Mouse (Mus musculus): Measurements from ENCODE around the gene Mmd. TPM values are rescaled to one million over a fixed set of nuclear protein-coding genes. Genes with fewer than 3 reads are reported as not detected.

Mmd gene
- polyA plus RNA-seq (2014; fragmentation: Nextera tagmentation; extraction: Ambion mirVana) = 26.5 and 27.1 TPM in 2 replicates

DNA sequence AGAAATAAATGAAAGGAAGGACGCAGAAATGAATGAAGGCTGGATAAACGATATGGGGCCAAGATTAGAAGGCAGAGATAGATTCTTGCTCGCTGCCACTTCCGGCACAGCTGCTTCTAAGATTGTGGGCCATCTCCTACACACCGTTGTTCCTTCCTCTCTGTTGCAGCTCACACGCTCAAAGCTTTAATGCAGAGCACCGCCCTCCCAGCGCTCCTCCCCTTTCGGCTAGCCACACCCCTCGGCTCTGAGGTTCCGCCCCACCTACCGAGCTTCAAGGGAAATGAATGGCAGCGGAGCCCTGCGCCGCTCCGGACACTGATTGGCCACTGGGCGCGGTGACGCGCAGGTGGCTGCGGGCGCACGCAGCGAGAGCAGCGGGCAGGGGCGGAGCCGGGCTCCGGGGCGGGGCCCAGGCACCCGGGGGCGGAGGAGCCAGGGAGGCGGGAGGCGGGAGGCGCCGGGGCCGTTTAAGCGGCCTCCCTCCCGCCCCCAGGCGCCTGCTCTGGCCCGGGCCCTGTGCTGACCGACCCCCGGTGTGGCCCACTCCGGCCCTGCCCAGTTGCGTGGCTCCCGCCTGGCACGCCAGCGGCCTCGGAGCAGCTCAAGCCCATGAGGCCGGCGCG is at the start of gene Mmd:
Gene Mmd, plus strand, starts transcription at position 432 of the 626 bp plus-strand sequence.
- Histone ChIP-seq H3K36me3 (ENCODE audit: control insufficient read depth, insufficient read depth, low read length) (no peaks in the 10 kb centered on the region), H3K27ac (replicated peaks; ENCODE audit: low read depth, low read length) (peak within 1 kb of the TSS; percentile 83), H3K9me3 (ENCODE audit: control insufficient read depth, low read length) (no peaks in the 10 kb centered on the region), H3K4me2 (ENCODE audit: low read depth, low read length) (peak within 1 kb of the TSS; percentile 83), H3K4me1 (ENCODE audit: control insufficient read depth, insufficient read depth, low read length) (peaks cover 35% of the 10 kb centered on the region), H3K4me3 (ENCODE audit: low read depth, low read length) (peak within 1 kb of the TSS; percentile 92), H3K27me3 (replicated peaks; ENCODE audit: control insufficient read depth, insufficient read depth, low read length) (no peaks in the 10 kb centered on the region), H3K9ac (ENCODE audit: low read depth, low read length) (peak within 1 kb of the TSS; percentile 90)
- ATAC-seq (ENCODE audit: low read depth) (peak; percentile 99), DNase-seq (ENCODE audit: low spot score) (peak; percentile 99)
- WGBS = 1% methylated on average over 26 of the region's 51 CpGs

- H3K27me3 ChIP-seq (replicated peaks; ENCODE audit: control insufficient read depth, insufficient read depth, low read length) = no peaks in the 10 kb centered on the region
- no peak overlapping the region for H3K9ac ChIP-seq (ENCODE audit: low read depth, low read length)
- no peak overlapping the region for H3K4me3 ChIP-seq (ENCODE audit: low read depth, low read length)
- WGBS = 77% methylated on average over 2 of the region's 2 CpGs
- H3K36me3 ChIP-seq (ENCODE audit: control insufficient read depth, insufficient read depth, low read length) = no peaks in the 10 kb centered on the region
- H3K4me2 ChIP-seq (ENCODE audit: low read depth, low read length) = no peak overlapping the region
- H3K4me1 ChIP-seq (ENCODE audit: control insufficient read depth, insufficient read depth, low read length) = 0 out of 2 replicates have a peak, but pooled peaks cover 6% of the 10 kb centered on the region
- H3K9me3 ChIP-seq (ENCODE audit: control insufficient read depth, low read length) = no peaks in the 10 kb centered on the region
- no peak for DNase-seq (ENCODE audit: low spot score)
- H3K27ac ChIP-seq (replicated peaks; ENCODE audit: low read depth, low read length) = no peak overlapping the region
- ATAC-seq (ENCODE audit: low read depth) = no peak
Measured at GRCm38 (mm10) chr11:90200826-90201225, 48.4 kb upstream of the Mmd start.

GRCm38 (mm10) chr11:90214246-90214645 is 35.0 kb upstream of the Mmd start:
- H3K9me3 ChIP-seq (ENCODE audit: control insufficient read depth, low read length) = no peaks in the 10 kb centered on the region
- H3K4me3 ChIP-seq (ENCODE audit: low read depth, low read length) = no peak overlapping the region
- ATAC-seq (ENCODE audit: low read depth) (no peak), DNase-seq (ENCODE audit: low spot score) (no peak)
- H3K36me3 ChIP-seq (ENCODE audit: control insufficient read depth, insufficient read depth, low read length) = no peaks in the 10 kb centered on the region
- H3K4me1 ChIP-seq (ENCODE audit: control insufficient read depth, insufficient read depth, low read length) = no peaks in the 10 kb centered on the region
- H3K4me2 ChIP-seq (ENCODE audit: low read depth, low read length) = no peak overlapping the region
- no peaks in the 10 kb centered on the region for H3K27me3 ChIP-seq (replicated peaks; ENCODE audit: control insufficient read depth, insufficient read depth, low read length)
- H3K9ac ChIP-seq (ENCODE audit: low read depth, low read length) = no peak overlapping the region
- 70% methylated on average over 7 of the region's 7 CpGs for WGBS
- H3K27ac ChIP-seq (replicated peaks; ENCODE audit: low read depth, low read length) = no peak overlapping the region

- WGBS = 41% methylated on average over 6 of the region's 6 CpGs
- no peak for DNase-seq (ENCODE audit: low spot score)
- Histone ChIP-seq H3K4me3 (ENCODE audit: low read depth, low read length) (no peak overlapping the region), H3K27ac (replicated peaks; ENCODE audit: low read depth, low read length) (no peak overlapping the region), H3K27me3 (replicated peaks; ENCODE audit: control insufficient read depth, insufficient read depth, low read length) (no peaks in the 10 kb centered on the region), H3K9me3 (ENCODE audit: control insufficient read depth, low read length) (no peaks in the 10 kb centered on the region), H3K4me2 (ENCODE audit: low read depth, low read length) (no peak overlapping the region), H3K9ac (ENCODE audit: low read depth, low read length) (no peak overlapping the region), H3K36me3 (ENCODE audit: control insufficient read depth, insufficient read depth, low read length) (no peaks in the 10 kb centered on the region), H3K4me1 (ENCODE audit: control insufficient read depth, insufficient read depth, low read length) (peaks cover 14% of the 10 kb centered on the region)
- ATAC-seq (ENCODE audit: low read depth) = no peak
Measured at GRCm38 (mm10) chr11:90220022-90220645, 29.1 kb upstream of the Mmd start.

- no peaks in the 10 kb centered on the region for H3K36me3 ChIP-seq (ENCODE audit: control insufficient read depth, insufficient read depth, low read length)
- WGBS = 17% methylated on average over 2 of the region's 2 CpGs
- H3K4me1 ChIP-seq (ENCODE audit: control insufficient read depth, insufficient read depth, low read length) = peaks cover 14% of the 10 kb centered on the region
- H3K4me2 ChIP-seq (ENCODE audit: low read depth, low read length) = no peak overlapping the region
- no peak overlapping the region for H3K9ac ChIP-seq (ENCODE audit: low read depth, low read length)
- H3K27ac ChIP-seq (replicated peaks; ENCODE audit: low read depth, low read length) = no peak overlapping the region
- H3K27me3 ChIP-seq (replicated peaks; ENCODE audit: control insufficient read depth, insufficient read depth, low read length) = no peaks in the 10 kb centered on the region
- DNase-seq (ENCODE audit: low spot score) (no peak), ATAC-seq (ENCODE audit: low read depth) (no peak)
- no peaks in the 10 kb centered on the region for H3K9me3 ChIP-seq (ENCODE audit: control insufficient read depth, low read length)
- no peak overlapping the region for H3K4me3 ChIP-seq (ENCODE audit: low read depth, low read length)
Measured at GRCm38 (mm10) chr11:90220750-90221149, 28.5 kb upstream of the Mmd start.

GRCm38 (mm10) chr11:90224914-90225470 is 24.3 kb upstream of the Mmd start:
- Histone ChIP-seq H3K27ac (replicated peaks; ENCODE audit: low read depth, low read length) (no peak overlapping the region), H3K4me3 (ENCODE audit: low read depth, low read length) (no peak overlapping the region), H3K4me1 (ENCODE audit: control insufficient read depth, insufficient read depth, low read length) (peaks cover 11% of the 10 kb centered on the region), H3K9ac (ENCODE audit: low read depth, low read length) (no peak overlapping the region), H3K9me3 (ENCODE audit: control insufficient read depth, low read length) (no peaks in the 10 kb centered on the region), H3K27me3 (replicated peaks; ENCODE audit: control insufficient read depth, insufficient read depth, low read length) (no peaks in the 10 kb centered on the region), H3K4me2 (ENCODE audit: low read depth, low read length) (no peak overlapping the region), H3K36me3 (ENCODE audit: control insufficient read depth, insufficient read depth, low read length) (no peaks in the 10 kb centered on the region)
- ATAC-seq (ENCODE audit: low read depth) (no peak), DNase-seq (ENCODE audit: low spot score) (peak; percentile 17)
- 42% methylated on average over 11 of the region's 11 CpGs for WGBS

GRCm38 (mm10) chr11:90227000-90227922 is 22.0 kb upstream of the Mmd start:
- H3K9me3 ChIP-seq (ENCODE audit: control insufficient read depth, low read length) = no peaks in the 10 kb centered on the region
- H3K27ac ChIP-seq (replicated peaks; ENCODE audit: low read depth, low read length) = no peak overlapping the region
- no peak for ATAC-seq (ENCODE audit: low read depth)
- no peaks in the 10 kb centered on the region for H3K27me3 ChIP-seq (replicated peaks; ENCODE audit: control insufficient read depth, insufficient read depth, low read length)
- H3K9ac ChIP-seq (ENCODE audit: low read depth, low read length) = no peak overlapping the region
- no peak overlapping the region for H3K4me2 ChIP-seq (ENCODE audit: low read depth, low read length)
- DNase-seq (ENCODE audit: low spot score) = no peak
- no peak overlapping the region for H3K4me3 ChIP-seq (ENCODE audit: low read depth, low read length)
- no peaks in the 10 kb centered on the region for H3K36me3 ChIP-seq (ENCODE audit: control insufficient read depth, insufficient read depth, low read length)
- H3K4me1 ChIP-seq (ENCODE audit: control insufficient read depth, insufficient read depth, low read length) = peaks cover 5% of the 10 kb centered on the region; the same call in 1 of the 2 replicates
- WGBS = 65% methylated on average over 12 of the region's 12 CpGs

DNA sequence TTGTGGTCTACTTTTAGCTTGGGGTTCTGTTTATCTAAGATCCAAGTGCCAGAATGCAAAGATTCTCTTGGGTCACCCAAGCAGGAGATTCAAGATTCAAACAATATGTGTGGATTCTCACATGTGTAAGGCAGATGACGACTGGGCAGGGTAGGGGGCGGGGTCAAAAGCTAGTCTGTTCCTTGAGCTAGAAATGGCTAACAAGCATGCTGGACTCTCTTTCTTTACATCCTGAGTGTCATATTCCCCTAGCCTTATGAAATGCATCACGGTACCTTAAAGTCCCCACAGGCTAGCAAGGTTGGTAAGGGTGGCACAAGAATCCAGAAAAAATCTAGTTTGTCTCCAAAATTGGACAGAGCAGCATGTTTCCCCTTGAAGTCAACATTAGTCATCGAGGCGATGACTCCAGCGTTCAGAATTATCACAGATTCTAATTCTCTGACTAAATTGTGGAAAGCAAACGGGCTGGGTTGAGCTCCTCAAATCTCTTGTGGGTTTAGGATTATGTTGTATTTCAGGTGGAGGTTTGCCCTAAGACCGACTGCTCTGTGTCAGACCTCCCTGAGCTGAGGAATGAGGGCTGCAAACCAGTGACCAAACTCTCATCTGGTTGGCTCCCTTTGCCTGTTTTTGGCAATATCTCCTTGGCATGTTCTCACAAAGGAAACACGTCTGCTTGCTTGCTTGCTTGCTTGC is 20.9 kb upstream of the Mmd start:
- no peak for ATAC-seq (ENCODE audit: low read depth)
- no peaks in the 10 kb centered on the region for H3K9me3 ChIP-seq (ENCODE audit: control insufficient read depth, low read length)
- peaks cover 5% of the 10 kb centered on the region; the same call in 1 of the 2 replicates for H3K4me1 ChIP-seq (ENCODE audit: control insufficient read depth, insufficient read depth, low read length)
- H3K4me3 ChIP-seq (ENCODE audit: low read depth, low read length) = no peak overlapping the region
- whole genome bisulfite sequencing = 66% methylated on average over 9 of the region's 9 CpGs
- no peak overlapping the region for H3K9ac ChIP-seq (ENCODE audit: low read depth, low read length)
- no peak overlapping the region for H3K4me2 ChIP-seq (ENCODE audit: low read depth, low read length)
- no peak for DNase-seq (ENCODE audit: low spot score)
- H3K36me3 ChIP-seq (ENCODE audit: control insufficient read depth, insufficient read depth, low read length) = no peaks in the 10 kb centered on the region
- H3K27ac ChIP-seq (replicated peaks; ENCODE audit: low read depth, low read length) = no peak overlapping the region
- H3K27me3 ChIP-seq (replicated peaks; ENCODE audit: control insufficient read depth, insufficient read depth, low read length) = no peaks in the 10 kb centered on the region

All from embryonic facial prominence, embryonic 14.5 days (tissue).